Mouse (Mus musculus) adrenal gland, adult 10 weeks (tissue): ENCODE data around the gene Efhd1. TPM values are rescaled to one million over a fixed set of nuclear protein-coding genes. Genes with fewer than 3 reads are reported as not detected.

Experiments
- polyA plus RNA-seq: library from polyadenylated mRNA; stranded (reverse); fragments of 350-450 nt; fragmentation: Illumina TruSeq; extraction: RNeasy Lipid Tissue Mini Kit (QIAGEN cat#74804); gene quantifications from one replicate; pipeline ENCODE4 v1.2.3, GENCODE M21; 2014; ENCODE audit warnings: low read depth, low replicate concordance

The Efhd1 gene
- 552 TPM for polyA plus RNA-seq

DNA sequence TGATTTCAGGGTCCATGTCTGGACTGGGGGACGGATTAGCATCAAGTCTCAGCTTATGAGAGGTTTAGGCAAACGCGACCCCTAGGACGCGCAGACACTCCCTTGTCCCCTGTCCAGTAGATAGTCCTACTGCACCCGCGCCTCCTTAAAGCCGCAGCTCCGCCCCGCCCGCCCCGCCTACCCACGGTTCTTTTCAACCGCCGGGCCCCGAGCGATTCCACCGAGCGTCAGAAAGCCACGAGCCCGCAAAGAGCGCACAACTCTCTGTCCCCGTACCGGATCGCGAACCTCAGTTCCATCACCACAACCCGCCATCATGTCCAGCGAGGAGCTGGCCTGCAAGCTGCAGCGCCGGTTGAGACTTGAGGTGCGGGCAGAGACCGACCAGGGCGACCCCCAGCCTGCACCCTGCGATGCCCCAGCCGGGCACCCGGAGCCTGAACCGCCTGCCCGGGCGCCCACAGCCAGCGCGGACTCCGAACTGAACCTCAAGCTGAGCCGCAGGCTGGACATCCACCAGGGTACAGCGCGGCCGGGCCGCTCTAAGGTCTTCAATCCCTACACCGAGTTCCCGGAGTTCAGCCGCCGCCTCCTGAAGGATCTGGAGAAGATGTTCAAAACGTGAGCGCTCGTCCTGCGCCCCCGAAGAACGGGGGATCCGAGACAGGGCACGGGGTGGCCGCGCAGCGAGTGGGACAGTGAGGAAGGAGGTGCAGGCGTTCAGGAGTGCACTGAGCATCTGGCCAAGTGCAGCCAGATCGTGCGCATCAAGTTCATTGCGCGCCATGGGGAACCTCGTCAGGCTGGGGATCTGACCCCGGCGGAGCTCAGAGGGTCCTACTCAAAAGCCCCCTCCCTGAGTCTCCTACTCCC is at the start of gene Efhd1:
TSS of gene Efhd1 (plus strand) at position 230 of the 873 bp plus-strand sequence.

DNA sequence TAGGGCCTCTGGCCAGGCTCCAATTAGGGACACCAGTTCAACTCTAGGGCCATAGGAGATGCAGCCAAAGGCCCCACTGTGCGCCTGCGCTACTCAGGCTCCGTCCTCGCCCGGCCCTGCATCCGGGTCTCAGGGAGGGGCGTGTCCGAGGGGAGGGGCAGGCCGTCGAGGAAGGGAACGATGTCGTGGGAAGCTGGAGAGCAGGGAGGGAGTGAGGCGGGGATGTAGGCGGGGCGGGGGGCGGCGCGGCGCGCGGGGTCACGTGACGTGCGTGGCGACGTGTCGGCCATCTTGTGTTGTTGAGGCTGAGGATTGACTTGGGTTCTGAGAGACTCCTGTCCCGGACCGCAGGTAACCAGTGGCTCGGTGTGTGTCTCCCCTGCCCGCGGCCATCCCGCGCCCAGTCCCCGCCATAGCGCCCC is 62.6 kb downstream of the Efhd1 start, which contains the start of gene Gigyf2:
TSS of gene Gigyf2 (plus strand) at position 257 of the 422 bp plus-strand sequence.

Other genes with a start within 250 kb of the Efhd1 start
- not detected for gene Alppl2, start 174.4 kb upstream of the Efhd1 start, polyA plus RNA-seq
- not detected for gene Alpi, start 162.8 kb upstream of the Efhd1 start, polyA plus RNA-seq
- gene Akp3, start 139.4 kb upstream of the Efhd1 start, polyA plus RNA-seq = not detected
- gene Ecel1, start 107.8 kb upstream of the Efhd1 start, polyA plus RNA-seq = not detected
- not detected for gene Prss56, start 81.0 kb upstream of the Efhd1 start, polyA plus RNA-seq
- gene Chrnd, start 73.8 kb upstream of the Efhd1 start, polyA plus RNA-seq = not detected
- not detected for gene Chrng, start 59.7 kb upstream of the Efhd1 start, polyA plus RNA-seq
- gene Eif4e2, start 50.4 kb upstream of the Efhd1 start, polyA plus RNA-seq = 32.0 TPM
- 121 TPM for gene Gigyf2, start 62.6 kb downstream of the Efhd1 start, polyA plus RNA-seq
- not detected for gene Kcnj13, start 130.4 kb downstream of the Efhd1 start, polyA plus RNA-seq
- gene Snorc, start 205.9 kb downstream of the Efhd1 start, polyA plus RNA-seq = not detected
- gene Neu2, start 245.5 kb downstream of the Efhd1 start, polyA plus RNA-seq = not detected